Mouse (Mus musculus) lung, postnatal 0 days (tissue): ENCODE results near the gene Mrps35. TPM values are rescaled to one million over a fixed set of nuclear protein-coding genes. Genes with fewer than 3 reads are reported as not detected.

ENCODE experiments used
- ATAC-seq: fragments of 200-750 bp; cut with Nextera tagmentation; 2 replicates; pipeline ENCODE4 v1.8.0; 2017; ENCODE audit warnings: moderate library complexity
- DNase-seq: peaks from one replicate; pipeline ENCODE4 v3.0.0-alpha.2; 2016; ENCODE audit warnings: low spot score
- H3K27ac ChIP-seq: fragments of 300-500 bp; sonication (generic); 2 replicates; pipeline ENCODE4 v1.5.1; 2014; ENCODE audit warnings: antibody characterized with exemption, mild to moderate bottlenecking, low read length, mixed read lengths
- H3K27me3 ChIP-seq: fragments of 300-500 bp; sonication (generic); replicated peaks from 2 replicates; pipeline ENCODE4 v1.6.1; 2014; ENCODE audit warnings: low read length, mixed read lengths; ENCODE audit not compliant: insufficient read depth
- H3K36me3 ChIP-seq: fragments of 300-500 bp; sonication (generic); 2 replicates; pipeline ENCODE4 v1.6.1; 2014; ENCODE audit warnings: low read length, mixed read lengths; ENCODE audit not compliant: insufficient read depth
- H3K4me1 ChIP-seq: fragments of 300-500 bp; sonication (generic); 2 replicates; pipeline ENCODE4 v1.6.1; 2014; ENCODE audit warnings: antibody characterized with exemption, low read depth, low read length, mixed read lengths; ENCODE audit not compliant: insufficient read depth
- H3K4me2 ChIP-seq: fragments of 300-500 bp; sonication (generic); replicated peaks from 2 replicates; pipeline ENCODE4 v1.6.1; 2014; ENCODE audit warnings: low read depth, mild to moderate bottlenecking, low read length, moderate library complexity, mixed read lengths
- H3K4me3 ChIP-seq: fragments of 300-500 bp; sonication (generic); 2 replicates; pipeline ENCODE4 v1.5.1; 2014; ENCODE audit warnings: low read depth, low read length
- H3K9ac ChIP-seq: fragments of 300-500 bp; sonication (generic); replicated peaks from 2 replicates; pipeline ENCODE4 v1.6.1; 2014; ENCODE audit warnings: low read depth, mild to moderate bottlenecking
- H3K9me3 ChIP-seq: fragments of 300-500 bp; sonication (generic); 2 replicates; pipeline ENCODE4 v1.6.1; 2016; ENCODE audit warnings: low read length, mixed read lengths
- CTCF ChIP-seq: IDR thresholded peaks from 2 replicates; pipeline ENCODE4 v1.5.1; 2016; ENCODE audit warnings: antibody characterized with exemption, mild to moderate bottlenecking
- EP300 ChIP-seq: IDR thresholded peaks from 2 replicates; pipeline ENCODE4 v1.6.1; 2016; ENCODE audit warnings: antibody characterized with exemption, mild to moderate bottlenecking, control low read depth
- WGBS: fragments of 180-500 bp; shearing (Covaris S2); extraction: QIAGEN DNeasy Blood & Tissue Kit; methylation state at CpG from one replicate; pipeline ENCODE4 v1.1.7; 2014; 5-methylcytosine and 5-hydroxymethylcytosine counted together
- polyA plus RNA-seq: library from polyadenylated mRNA; unstranded; fragments of >200 nt; fragmentation: Nextera tagmentation; extraction: Ambion mirVana; gene quantifications from 2 replicates; pipeline ENCODE4 v1.2.1, GENCODE M21; 2015

Mrps35 gene
- polyA plus RNA-seq, 1 experiment from 2014 or later, result 64.7 TPM

- Histone ChIP-seq H3K4me3 (no peak overlapping the region), H3K9me3 (no peaks in the 10 kb centered on the region), H3K4me2 (no peak overlapping the region), H3K4me1 (peaks cover 9% of the 10 kb centered on the region; the same call in 1 of the 2 replicates), H3K27ac (no peak overlapping the region), H3K36me3 (no peaks in the 10 kb centered on the region), H3K9ac (no peak overlapping the region), H3K27me3 (no peaks in the 10 kb centered on the region)
- ATAC-seq (no peak), DNase-seq (no peak)
- 93% methylated on average over 4 of the region's 4 CpGs for WGBS
- TF ChIP-seq EP300, result no peak
- no peak for TF ChIP-seq CTCF
These were observed 53.5 kb downstream of the Mrps35 start for GRCm38 (mm10) chr6:147096109-147096508.

GRCm38 (mm10) chr6:147096934-147097333 is 54.4 kb downstream of the Mrps35 start:
- no peak overlapping the region for H3K9ac ChIP-seq
- H3K27ac ChIP-seq, result no peak overlapping the region
- no peaks in the 10 kb centered on the region for H3K9me3 ChIP-seq
- TF ChIP-seq CTCF, result no peak
- no peak for TF ChIP-seq EP300
- DNase-seq (no peak), ATAC-seq (no peak)
- WGBS, result 72% methylated on average over 3 of the region's 3 CpGs
- no peak overlapping the region for H3K4me2 ChIP-seq
- no peaks in the 10 kb centered on the region for H3K36me3 ChIP-seq
- no peak overlapping the region for H3K4me3 ChIP-seq
- H3K27me3 ChIP-seq, result no peaks in the 10 kb centered on the region
- peaks cover 8% of the 10 kb centered on the region; the same call in 1 of the 2 replicates for H3K4me1 ChIP-seq

GRCm38 (mm10) chr6:147097346-147097929 is 54.9 kb downstream of the Mrps35 start:
- H3K27ac ChIP-seq, result no peak overlapping the region
- TF ChIP-seq CTCF (0 out of 2 replicates have a peak, but pooled peaks have one; percentile 4), EP300 (no peak)
- no peaks in the 10 kb centered on the region for H3K9me3 ChIP-seq
- ATAC-seq, result no peak
- 43% methylated on average over 8 of the region's 8 CpGs for WGBS
- no peaks in the 10 kb centered on the region for H3K36me3 ChIP-seq
- H3K4me3 ChIP-seq, result no peak overlapping the region
- no peak overlapping the region for H3K9ac ChIP-seq
- peaks cover 3% of the 10 kb centered on the region; the same call in 1 of the 2 replicates for H3K4me1 ChIP-seq
- no peaks in the 10 kb centered on the region for H3K27me3 ChIP-seq
- no peak for DNase-seq
- H3K4me2 ChIP-seq, result no peak overlapping the region

- H3K4me1 ChIP-seq, result no peaks in the 10 kb centered on the region
- H3K27me3 ChIP-seq, result no peaks in the 10 kb centered on the region
- no peak overlapping the region for H3K4me2 ChIP-seq
- no peak overlapping the region for H3K27ac ChIP-seq
- no peak overlapping the region for H3K9ac ChIP-seq
- no peaks in the 10 kb centered on the region for H3K9me3 ChIP-seq
- no peak for ATAC-seq
- H3K4me3 ChIP-seq, result no peak overlapping the region
- H3K36me3 ChIP-seq, result no peaks in the 10 kb centered on the region
- WGBS, result 72% methylated on average over 19 of the region's 19 CpGs
- no peak for TF ChIP-seq EP300
- 0 out of 2 replicates have a peak, but pooled peaks have one; percentile 3 for TF ChIP-seq CTCF
- no peak for DNase-seq
These were observed 57.1 kb downstream of the Mrps35 start for GRCm38 (mm10) chr6:147099458-147100277.

- Histone ChIP-seq H3K36me3 (no peaks in the 10 kb centered on the region; the same call in 1 of the 2 replicates), H3K27ac (no peak overlapping the region), H3K27me3 (no peaks in the 10 kb centered on the region), H3K9ac (no peak overlapping the region), H3K4me2 (no peak overlapping the region), H3K4me1 (no peaks in the 10 kb centered on the region), H3K4me3 (no peak overlapping the region), H3K9me3 (no peaks in the 10 kb centered on the region)
- TF ChIP-seq CTCF (peak; percentile 25; the same call in 1 of the 2 replicates), EP300 (no peak)
- ATAC-seq (no peak), DNase-seq (no peak)
- 95% methylated on average over 3 of the region's 3 CpGs for WGBS
These were observed 59.7 kb downstream of the Mrps35 start for GRCm38 (mm10) chr6:147102293-147102692.

GRCm38 (mm10) chr6:147105529-147105928 is 63.0 kb downstream of the Mrps35 start:
- Histone ChIP-seq H3K4me1 (no peaks in the 10 kb centered on the region), H3K4me3 (no peak overlapping the region), H3K27me3 (no peaks in the 10 kb centered on the region), H3K4me2 (no peak overlapping the region), H3K9ac (no peak overlapping the region), H3K27ac (no peak overlapping the region), H3K9me3 (no peaks in the 10 kb centered on the region), H3K36me3 (peaks cover 7% of the 10 kb centered on the region)
- TF ChIP-seq EP300, result no peak
- no peak for TF ChIP-seq CTCF
- no peak for DNase-seq
- ATAC-seq, result no peak
- 91% methylated on average over 1 of the region's 1 CpGs for WGBS
